Mouse (Mus musculus): ENCODE measurements around the gene Gm4792. TPM values are rescaled to one million over a fixed set of nuclear protein-coding genes. Genes with fewer than 3 reads are reported as not detected.

The Gm4792 gene
- polyA plus RNA-seq, 1 experiment from 2014 or later, result 0.78 TPM

- Histone ChIP-seq H3K4me1 (ENCODE audit: control insufficient read depth, insufficient read depth, low read length) (peaks cover 12% of the 10 kb centered on the region; the same call in 1 of the 2 replicates), H3K36me3 (ENCODE audit: control insufficient read depth, insufficient read depth, low read length) (no peaks in the 10 kb centered on the region), H3K4me3 (replicated peaks; ENCODE audit: low read depth, low read length) (no peak overlapping the region)
Observed at GRCm38 (mm10) chr10:94282797-94283196, 15.7 kb downstream of the Gm4792 start.

GRCm38 (mm10) chr10:94282179-94282578, 16.3 kb downstream of the Gm4792 start:
- ATAC-seq (ENCODE audit: low FRiP score, low TSS enrichment) (no peak), DNase-seq (peak; percentile 12)
- Histone ChIP-seq H3K4me3 (replicated peaks; ENCODE audit: low read depth, low read length) (no peak overlapping the region), H3K27ac (replicated peaks; ENCODE audit: low read depth, low read length) (no peak overlapping the region), H3K9ac (replicated peaks; ENCODE audit: low read length) (no peak overlapping the region), H3K9me3 (ENCODE audit: control insufficient read depth, low read length) (no peaks in the 10 kb centered on the region), H3K4me2 (ENCODE audit: low read length) (no peak overlapping the region), H3K4me1 (ENCODE audit: control insufficient read depth, insufficient read depth, low read length) (peaks cover 12% of the 10 kb centered on the region; the same call in 1 of the 2 replicates), H3K36me3 (ENCODE audit: control insufficient read depth, insufficient read depth, low read length) (no peaks in the 10 kb centered on the region), H3K27me3 (ENCODE audit: control insufficient read depth, insufficient read depth, low read length) (no peaks in the 10 kb centered on the region)
- WGBS, result 80% methylated on average over 8 of the region's 8 CpGs

More at GRCm38 (mm10) chr10:94282797-94283196, 15.7 kb downstream of the Gm4792 start:
- 88% methylated on average over 7 of the region's 7 CpGs for WGBS
- ATAC-seq (ENCODE audit: low FRiP score, low TSS enrichment) (no peak), DNase-seq (no peak)
- Histone ChIP-seq H3K4me2 (ENCODE audit: low read length) (no peak overlapping the region), H3K9ac (replicated peaks; ENCODE audit: low read length) (no peak overlapping the region), H3K27ac (replicated peaks; ENCODE audit: low read depth, low read length) (no peak overlapping the region), H3K9me3 (ENCODE audit: control insufficient read depth, low read length) (no peaks in the 10 kb centered on the region), H3K27me3 (ENCODE audit: control insufficient read depth, insufficient read depth, low read length) (no peaks in the 10 kb centered on the region)

- ATAC-seq (ENCODE audit: low FRiP score, low TSS enrichment), result no peak
- WGBS, result 52% methylated on average over 2 of the region's 2 CpGs
Observed at GRCm38 (mm10) chr10:94276511-94276910, 22.0 kb downstream of the Gm4792 start.

GRCm38 (mm10) chr10:94275321-94275720, 23.2 kb downstream of the Gm4792 start:
- H3K4me2 ChIP-seq (ENCODE audit: low read length), result no peak overlapping the region
- no peak overlapping the region for H3K27ac ChIP-seq (replicated peaks; ENCODE audit: low read depth, low read length)
- H3K9ac ChIP-seq (replicated peaks; ENCODE audit: low read length), result no peak overlapping the region
- H3K9me3 ChIP-seq (ENCODE audit: control insufficient read depth, low read length), result no peaks in the 10 kb centered on the region
- H3K36me3 ChIP-seq (ENCODE audit: control insufficient read depth, insufficient read depth, low read length), result no peaks in the 10 kb centered on the region
- ATAC-seq (ENCODE audit: low FRiP score, low TSS enrichment) (no peak), DNase-seq (no peak)
- H3K4me3 ChIP-seq (replicated peaks; ENCODE audit: low read depth, low read length), result no peak overlapping the region
- no peaks in the 10 kb centered on the region for H3K27me3 ChIP-seq (ENCODE audit: control insufficient read depth, insufficient read depth, low read length)
- 27% methylated on average over 3 of the region's 3 CpGs for WGBS
- H3K4me1 ChIP-seq (ENCODE audit: control insufficient read depth, insufficient read depth, low read length), result peaks cover 12% of the 10 kb centered on the region; the same call in 1 of the 2 replicates

More at GRCm38 (mm10) chr10:94276511-94276910, 22.0 kb downstream of the Gm4792 start:
- Histone ChIP-seq H3K4me3 (replicated peaks; ENCODE audit: low read depth, low read length) (no peak overlapping the region), H3K4me1 (ENCODE audit: control insufficient read depth, insufficient read depth, low read length) (peaks cover 12% of the 10 kb centered on the region; the same call in 1 of the 2 replicates), H3K27ac (replicated peaks; ENCODE audit: low read depth, low read length) (no peak overlapping the region), H3K9ac (replicated peaks; ENCODE audit: low read length) (no peak overlapping the region), H3K4me2 (ENCODE audit: low read length) (no peak overlapping the region), H3K9me3 (ENCODE audit: control insufficient read depth, low read length) (no peaks in the 10 kb centered on the region), H3K36me3 (ENCODE audit: control insufficient read depth, insufficient read depth, low read length) (no peaks in the 10 kb centered on the region), H3K27me3 (ENCODE audit: control insufficient read depth, insufficient read depth, low read length) (no peaks in the 10 kb centered on the region)
- DNase-seq, result no peak

- H3K27ac ChIP-seq (replicated peaks; ENCODE audit: low read depth, low read length), result peak overlapping the region; percentile 1; the same call in 1 of the 2 replicates
Observed at GRCm38 (mm10) chr10:94265656-94266542, 32.6 kb downstream of the Gm4792 start.

GRCm38 (mm10) chr10:94263211-94263610, 35.3 kb downstream of the Gm4792 start:
- no peak overlapping the region for H3K9ac ChIP-seq (replicated peaks; ENCODE audit: low read length)
- DNase-seq (no peak), ATAC-seq (ENCODE audit: low FRiP score, low TSS enrichment) (no peak)
- no peak overlapping the region for H3K4me2 ChIP-seq (ENCODE audit: low read length)
- 75% methylated on average over 3 of the region's 3 CpGs for WGBS
- H3K4me3 ChIP-seq (replicated peaks; ENCODE audit: low read depth, low read length), result no peak overlapping the region
- no peaks in the 10 kb centered on the region for H3K27me3 ChIP-seq (ENCODE audit: control insufficient read depth, insufficient read depth, low read length)
- H3K36me3 ChIP-seq (ENCODE audit: control insufficient read depth, insufficient read depth, low read length), result no peaks in the 10 kb centered on the region
- H3K27ac ChIP-seq (replicated peaks; ENCODE audit: low read depth, low read length), result no peak overlapping the region
- H3K4me1 ChIP-seq (ENCODE audit: control insufficient read depth, insufficient read depth, low read length), result 0 out of 2 replicates have a peak, but pooled peaks cover 6% of the 10 kb centered on the region
- H3K9me3 ChIP-seq (ENCODE audit: control insufficient read depth, low read length), result no peaks in the 10 kb centered on the region

More at GRCm38 (mm10) chr10:94265656-94266542, 32.6 kb downstream of the Gm4792 start:
- 0 out of 2 replicates have a peak, but pooled peaks cover 6% of the 10 kb centered on the region for H3K4me1 ChIP-seq (ENCODE audit: control insufficient read depth, insufficient read depth, low read length)
- ATAC-seq (ENCODE audit: low FRiP score, low TSS enrichment), result no peak
- no peak overlapping the region for H3K4me2 ChIP-seq (ENCODE audit: low read length)
- H3K36me3 ChIP-seq (ENCODE audit: control insufficient read depth, insufficient read depth, low read length), result no peaks in the 10 kb centered on the region
- no peak for DNase-seq
- no peak overlapping the region for H3K9ac ChIP-seq (replicated peaks; ENCODE audit: low read length)
- no peaks in the 10 kb centered on the region for H3K9me3 ChIP-seq (ENCODE audit: control insufficient read depth, low read length)
- H3K4me3 ChIP-seq (replicated peaks; ENCODE audit: low read depth, low read length), result no peak overlapping the region
- no peaks in the 10 kb centered on the region for H3K27me3 ChIP-seq (ENCODE audit: control insufficient read depth, insufficient read depth, low read length)
- 52% methylated on average over 17 of the region's 17 CpGs for WGBS

GRCm38 (mm10) chr10:94262646-94263045, 35.9 kb downstream of the Gm4792 start:
- Histone ChIP-seq H3K4me3 (replicated peaks; ENCODE audit: low read depth, low read length) (no peak overlapping the region), H3K27me3 (ENCODE audit: control insufficient read depth, insufficient read depth, low read length) (no peaks in the 10 kb centered on the region), H3K9ac (replicated peaks; ENCODE audit: low read length) (no peak overlapping the region), H3K4me1 (ENCODE audit: control insufficient read depth, insufficient read depth, low read length) (0 out of 2 replicates have a peak, but pooled peaks cover 6% of the 10 kb centered on the region), H3K36me3 (ENCODE audit: control insufficient read depth, insufficient read depth, low read length) (no peaks in the 10 kb centered on the region), H3K4me2 (ENCODE audit: low read length) (no peak overlapping the region), H3K9me3 (ENCODE audit: control insufficient read depth, low read length) (no peaks in the 10 kb centered on the region), H3K27ac (replicated peaks; ENCODE audit: low read depth, low read length) (no peak overlapping the region)
- WGBS, result 94% methylated on average over 13 of the region's 13 CpGs
- ATAC-seq (ENCODE audit: low FRiP score, low TSS enrichment) (no peak), DNase-seq (no peak)

- WGBS, result 83% methylated on average over 1 of the region's 1 CpGs
- no peak for ATAC-seq (ENCODE audit: low FRiP score, low TSS enrichment)
Observed at GRCm38 (mm10) chr10:94260544-94260943, 38.0 kb downstream of the Gm4792 start.

More at GRCm38 (mm10) chr10:94260544-94260943, 38.0 kb downstream of the Gm4792 start:
- Histone ChIP-seq H3K4me3 (replicated peaks; ENCODE audit: low read depth, low read length) (no peak overlapping the region), H3K27ac (replicated peaks; ENCODE audit: low read depth, low read length) (no peak overlapping the region), H3K9ac (replicated peaks; ENCODE audit: low read length) (no peak overlapping the region), H3K27me3 (ENCODE audit: control insufficient read depth, insufficient read depth, low read length) (no peaks in the 10 kb centered on the region), H3K4me2 (ENCODE audit: low read length) (no peak overlapping the region), H3K36me3 (ENCODE audit: control insufficient read depth, insufficient read depth, low read length) (no peaks in the 10 kb centered on the region), H3K4me1 (ENCODE audit: control insufficient read depth, insufficient read depth, low read length) (no peaks in the 10 kb centered on the region), H3K9me3 (ENCODE audit: control insufficient read depth, low read length) (no peaks in the 10 kb centered on the region)
- DNase-seq, result no peak
